Mouse (Mus musculus): ENCODE measurements around the gene Unc5cl. TPM values are rescaled to one million over a fixed set of nuclear protein-coding genes. Genes with fewer than 3 reads are reported as not detected.

The Unc5cl gene
- total RNA-seq, 2 experiments from 2014 or later, result 13.4 to 24.1 TPM

GRCm38 (mm10) chr17:48520352-48520751 is 65.7 kb downstream of the Unc5cl start:
- no peak for ATAC-seq (replicated peaks; ENCODE audit: low FRiP score, poor library complexity, severe bottlenecking)

DNA sequence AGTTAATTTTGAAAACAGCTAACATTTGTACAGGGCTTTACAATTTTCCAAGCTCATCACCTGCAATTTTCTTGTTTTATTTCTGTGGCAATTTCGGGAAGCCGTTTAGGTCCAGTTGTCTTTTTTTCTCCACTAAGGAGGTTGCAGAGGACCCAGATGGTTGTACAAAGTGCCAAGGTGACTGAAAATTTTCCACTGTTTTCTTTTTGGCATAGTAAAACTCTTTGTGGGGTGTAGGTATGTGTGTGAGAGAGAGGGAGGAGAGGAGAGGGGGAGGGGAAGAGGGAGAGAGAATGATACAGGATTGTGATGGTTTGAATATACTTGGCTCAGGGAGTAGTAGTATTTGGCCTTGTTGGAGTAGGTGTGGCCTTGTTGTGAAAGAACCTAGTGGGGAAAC is 68.4 kb downstream of the Unc5cl start:
- ATAC-seq (replicated peaks; ENCODE audit: low FRiP score, poor library complexity, severe bottlenecking), result no peak

DNA sequence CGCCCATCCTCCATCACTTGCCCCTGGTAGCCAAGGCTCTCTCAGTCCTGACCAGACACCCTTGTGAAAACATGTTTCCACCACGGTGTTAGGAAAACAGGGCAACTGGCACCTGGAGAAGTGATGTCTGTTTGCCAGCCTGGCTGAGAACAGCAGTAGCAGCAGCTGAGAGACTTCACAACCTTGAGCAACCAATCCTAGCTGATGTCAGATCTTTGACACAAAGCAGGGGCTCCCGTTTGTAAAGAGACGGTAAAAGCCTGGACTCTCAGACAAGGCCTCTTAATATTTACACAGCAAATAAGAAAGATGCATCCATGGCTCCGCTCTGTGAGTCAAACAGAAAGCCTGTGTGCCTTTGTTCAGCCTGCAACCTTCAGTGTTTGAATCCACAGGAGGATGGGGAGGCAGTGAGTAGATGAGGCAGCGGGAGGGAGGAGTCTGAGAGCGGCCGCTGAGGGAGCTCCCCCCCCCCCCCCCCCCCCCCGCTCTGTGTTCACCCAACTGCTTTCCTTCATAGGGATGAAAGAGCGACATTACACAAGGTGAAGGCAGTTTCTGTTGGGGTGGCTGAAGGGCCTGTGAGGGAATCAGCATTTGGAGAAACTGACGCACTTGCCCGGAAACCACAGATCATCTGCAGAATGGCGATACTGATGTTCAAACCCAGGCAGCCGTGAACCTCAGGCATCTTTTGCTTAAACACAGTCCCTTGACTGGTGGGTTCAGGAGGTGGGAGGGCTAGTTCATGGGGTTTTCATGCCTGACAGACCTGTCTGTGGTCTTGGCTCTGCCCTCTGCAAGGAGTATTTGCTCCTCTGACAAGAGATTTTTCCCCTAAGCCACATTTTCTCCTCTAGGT is 79.4 kb downstream of the Unc5cl start:
- no peak for ATAC-seq (replicated peaks; ENCODE audit: low FRiP score, poor library complexity, severe bottlenecking)

DNA sequence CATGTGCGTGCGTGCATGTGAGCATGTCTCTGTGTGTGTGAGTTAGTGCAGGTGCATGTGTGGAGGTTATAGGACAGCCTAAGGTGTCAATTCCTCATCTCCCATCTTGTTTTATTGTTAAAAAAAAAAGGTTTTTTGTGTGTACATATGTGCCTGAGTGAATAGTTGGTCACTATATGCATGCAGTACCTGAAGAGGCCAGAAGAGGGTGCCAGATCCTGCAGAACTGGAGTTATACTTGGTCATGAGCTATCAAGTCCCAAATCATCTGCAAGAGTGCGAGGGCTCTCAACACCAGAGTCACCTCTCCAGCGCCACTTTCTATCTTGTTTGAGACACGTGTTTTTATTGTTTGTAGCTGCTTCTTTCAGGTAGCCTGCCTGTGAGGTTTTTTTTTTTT is 83.6 kb downstream of the Unc5cl start:
- ATAC-seq (replicated peaks; ENCODE audit: low FRiP score, poor library complexity, severe bottlenecking), result no peak

GRCm38 (mm10) chr17:48539326-48539725 is 84.6 kb downstream of the Unc5cl start:
- no peak for ATAC-seq (replicated peaks; ENCODE audit: low FRiP score, poor library complexity, severe bottlenecking)

- no peak for ATAC-seq (replicated peaks; ENCODE audit: low FRiP score, poor library complexity, severe bottlenecking)
Measured at GRCm38 (mm10) chr17:48542733-48543132, 88.0 kb downstream of the Unc5cl start.

GRCm38 (mm10) chr17:48543301-48543765 is 88.6 kb downstream of the Unc5cl start:
- no peak for ATAC-seq (replicated peaks; ENCODE audit: low FRiP score, poor library complexity, severe bottlenecking)

GRCm38 (mm10) chr17:48544722-48545121 is 90.0 kb downstream of the Unc5cl start:
- no peak for ATAC-seq (replicated peaks; ENCODE audit: low FRiP score, poor library complexity, severe bottlenecking)

DNA sequence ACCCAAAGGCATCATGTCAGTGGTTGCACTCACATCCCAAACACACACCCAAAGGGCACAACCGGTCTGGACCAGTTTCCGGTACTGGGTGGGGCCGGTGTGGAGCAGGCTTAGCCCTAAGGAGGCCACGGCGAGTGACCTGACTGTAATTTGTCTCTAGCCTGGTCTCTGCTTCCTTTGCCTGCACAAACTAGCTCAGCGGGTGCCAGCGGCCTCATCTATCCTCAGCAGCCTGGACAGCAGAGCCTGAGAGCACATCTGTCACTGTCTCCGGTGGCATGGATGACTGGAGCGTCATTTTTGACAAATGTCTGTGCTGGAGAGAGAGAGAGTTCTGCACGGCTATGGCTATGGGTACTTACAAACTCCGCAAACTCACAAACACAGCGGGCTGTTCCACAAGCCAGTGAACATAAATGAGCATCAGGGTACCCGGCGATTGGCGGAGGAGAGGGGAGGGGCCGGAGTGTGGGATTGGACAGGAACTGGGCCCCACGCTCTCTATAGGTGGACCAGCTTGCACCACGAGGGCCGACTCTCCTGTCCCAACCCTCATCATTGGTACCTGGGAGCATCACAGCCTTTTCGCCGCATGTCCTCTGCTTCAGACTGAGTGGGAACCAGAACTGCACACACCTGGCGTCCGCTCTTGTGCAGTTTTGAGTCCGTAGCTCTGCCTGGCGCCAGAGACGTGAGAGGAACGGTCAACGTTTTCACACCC is 90.7 kb downstream of the Unc5cl start:
- no peak for ATAC-seq (replicated peaks; ENCODE audit: low FRiP score, poor library complexity, severe bottlenecking)

- ATAC-seq (replicated peaks; ENCODE audit: low FRiP score, poor library complexity, severe bottlenecking), result no peak
Measured at GRCm38 (mm10) chr17:48546036-48546435, 91.3 kb downstream of the Unc5cl start.

GRCm38 (mm10) chr17:48547668-48548067 is 93.0 kb downstream of the Unc5cl start:
- ATAC-seq (replicated peaks; ENCODE audit: low FRiP score, poor library complexity, severe bottlenecking), result no peak

DNA sequence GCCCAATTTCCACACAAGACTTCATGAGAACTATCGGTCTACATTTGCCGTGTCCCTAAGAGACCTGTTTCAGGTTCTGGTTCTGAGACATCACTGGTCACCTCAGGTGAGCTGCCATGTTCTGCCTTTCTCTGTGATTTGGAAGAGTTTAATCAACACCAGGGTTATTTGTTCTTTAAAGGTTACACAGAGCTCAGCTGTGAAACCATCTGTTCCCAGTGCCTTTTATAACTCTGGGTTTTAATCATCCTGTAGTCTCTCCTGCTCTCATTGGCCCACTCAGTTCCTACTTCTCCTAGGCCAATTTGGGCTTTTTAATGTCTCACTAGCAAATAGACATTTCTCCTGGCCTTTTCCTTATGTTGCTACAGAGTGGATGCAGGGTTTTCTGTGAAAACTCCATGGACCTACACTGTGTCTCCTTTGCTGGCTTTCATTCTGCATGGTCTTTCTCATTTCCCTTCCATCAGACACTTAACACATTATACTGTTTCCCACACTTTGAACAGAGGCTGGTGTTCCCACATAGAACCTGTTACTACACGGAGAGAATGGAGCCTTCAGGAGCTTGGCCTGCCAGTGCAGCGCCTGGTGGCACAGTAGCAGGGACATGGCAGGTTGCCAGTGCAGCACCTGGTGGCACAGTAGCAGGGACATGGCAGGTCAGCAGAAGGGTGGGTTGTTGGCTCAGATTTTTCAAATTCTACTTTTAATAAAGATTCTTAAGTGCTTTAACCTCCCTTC is 97.3 kb downstream of the Unc5cl start:
- no peak for ATAC-seq (replicated peaks; ENCODE audit: low FRiP score, poor library complexity, severe bottlenecking)

DNA sequence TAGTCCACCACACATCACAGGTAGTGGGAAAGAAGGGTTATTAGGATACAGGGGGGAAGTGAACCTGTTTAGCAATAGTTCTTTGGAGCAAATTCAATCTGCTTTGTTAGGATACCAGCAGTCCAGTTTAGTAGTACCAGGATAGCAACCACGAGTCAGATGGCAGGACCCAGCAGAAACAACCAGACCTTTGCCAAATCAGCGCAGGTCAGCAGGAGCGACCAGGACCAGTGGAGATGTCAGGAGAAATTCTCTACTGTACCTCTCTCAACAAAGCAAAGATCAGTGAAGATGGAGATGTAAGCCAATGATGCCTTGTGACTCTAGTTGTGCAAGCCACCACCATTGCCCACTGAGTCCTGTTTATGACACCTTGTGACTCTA is 97.8 kb downstream of the Unc5cl start:
- no peak for ATAC-seq (replicated peaks; ENCODE audit: low FRiP score, poor library complexity, severe bottlenecking)

- no peak for ATAC-seq (replicated peaks; ENCODE audit: low FRiP score, poor library complexity, severe bottlenecking)
Measured at GRCm38 (mm10) chr17:48556223-48556962, 101.7 kb downstream of the Unc5cl start.

DNA sequence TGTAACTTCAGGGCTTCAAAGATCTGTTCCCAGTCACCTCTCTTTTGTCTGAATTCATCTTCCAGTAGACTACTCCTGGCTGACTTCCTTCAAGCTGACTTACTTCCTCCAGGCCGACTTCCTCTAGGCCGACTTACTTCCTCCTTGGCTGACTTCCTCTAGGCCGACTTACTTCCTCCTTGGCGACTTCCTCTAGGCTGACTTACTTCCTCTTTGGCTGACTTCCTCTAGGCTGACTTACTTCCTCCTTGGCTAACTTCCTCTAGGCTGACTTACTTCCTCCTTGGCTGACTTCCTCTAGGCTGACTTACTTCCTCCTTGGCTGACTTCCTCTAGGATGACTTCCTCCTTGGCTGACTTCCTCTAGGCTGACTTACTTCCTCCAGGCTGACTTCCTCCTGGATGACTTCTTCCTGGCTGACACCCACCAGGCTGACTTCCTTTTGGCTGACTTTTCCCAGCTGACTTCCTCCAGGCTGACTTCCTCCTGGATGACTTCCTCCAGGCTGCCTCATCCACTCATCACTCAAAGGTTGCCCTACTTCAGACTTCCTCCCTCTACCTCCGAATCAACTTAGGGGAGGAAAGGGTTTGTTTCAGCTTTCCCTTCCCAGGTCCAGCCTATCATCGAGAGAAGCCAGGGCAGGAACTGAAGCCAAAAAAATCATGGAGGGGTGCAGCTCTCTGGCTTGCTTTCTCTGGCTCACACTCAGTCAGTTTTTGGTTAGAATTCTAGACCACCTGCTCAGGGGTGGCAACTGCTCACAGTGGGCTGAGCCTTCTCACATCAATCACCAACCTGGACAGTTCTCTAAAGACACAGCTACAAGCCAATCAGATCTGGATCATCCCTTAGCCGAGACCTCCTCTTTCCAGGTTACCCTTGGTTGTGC is 103.4 kb downstream of the Unc5cl start:
- ATAC-seq (replicated peaks; ENCODE audit: low FRiP score, poor library complexity, severe bottlenecking), result no peak

DNA sequence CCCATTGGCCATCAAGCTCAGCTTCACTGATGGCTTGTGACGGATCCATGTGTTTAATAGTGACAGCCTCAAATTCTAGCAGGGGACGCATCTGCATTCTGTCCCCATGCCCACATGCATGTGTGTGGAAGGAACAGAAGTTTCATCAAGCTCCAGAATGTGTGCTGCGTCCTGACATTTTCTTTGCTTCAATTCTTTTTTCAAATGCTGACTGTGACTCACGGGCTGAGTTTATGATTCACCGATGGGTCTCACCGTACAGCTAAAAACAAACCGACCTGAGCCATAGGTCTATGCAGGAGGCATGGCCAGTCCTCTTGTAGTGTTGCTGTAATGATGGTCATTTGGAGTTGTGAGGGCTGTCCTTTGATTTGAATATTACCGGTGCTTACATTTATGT is 110.2 kb downstream of the Unc5cl start:
- no peak for ATAC-seq (replicated peaks; ENCODE audit: low FRiP score, poor library complexity, severe bottlenecking)

DNA sequence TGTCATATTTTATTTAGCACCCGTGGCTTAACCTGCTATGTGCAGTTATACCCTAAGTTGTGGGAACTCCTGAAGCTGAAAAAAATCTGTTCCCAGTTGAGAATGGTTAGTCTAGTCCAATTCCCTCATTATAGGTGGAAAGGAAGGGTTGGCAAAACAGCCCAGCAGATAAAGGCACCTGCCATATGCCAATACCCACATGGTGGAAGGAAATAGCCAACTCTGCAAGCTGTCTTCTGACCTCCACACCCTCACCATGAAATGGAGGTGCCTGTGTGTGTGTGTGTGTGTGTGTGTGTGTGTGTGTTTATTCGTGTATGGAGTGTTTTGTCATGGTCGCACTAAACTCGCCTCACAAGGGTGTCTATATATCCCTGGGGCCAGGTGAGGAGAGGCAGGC is 115.0 kb downstream of the Unc5cl start:
- ATAC-seq (replicated peaks; ENCODE audit: low FRiP score, poor library complexity, severe bottlenecking), result no peak

GRCm38 (mm10) chr17:48581153-48581552 is 126.5 kb downstream of the Unc5cl start:
- ATAC-seq (replicated peaks; ENCODE audit: low FRiP score, poor library complexity, severe bottlenecking), result no peak

DNA sequence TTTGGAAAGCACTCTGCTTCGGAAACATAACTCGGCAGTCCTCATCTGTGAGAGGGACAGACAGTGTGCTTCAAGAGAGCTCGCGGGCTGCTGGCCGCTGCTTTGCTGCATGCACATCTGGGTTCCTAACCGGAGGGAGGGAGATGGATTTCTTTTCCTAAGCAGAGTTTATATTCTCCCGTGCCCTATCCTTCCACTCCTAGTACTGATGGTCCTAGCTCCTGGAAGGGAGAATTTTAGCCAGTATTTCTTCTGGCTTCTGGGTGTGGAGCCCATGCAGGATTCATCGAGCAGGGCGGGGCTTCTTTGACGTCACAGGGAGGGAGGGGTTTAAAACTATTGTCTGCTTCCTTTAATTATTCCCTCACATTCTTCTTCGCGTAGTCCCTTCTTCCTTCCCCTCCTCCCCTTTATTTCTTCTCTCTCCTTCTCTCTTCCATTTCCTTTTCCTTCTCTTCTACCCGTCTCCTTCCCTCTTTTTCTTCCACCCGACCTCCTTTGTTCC is 127.8 kb downstream of the Unc5cl start:
- ATAC-seq (replicated peaks; ENCODE audit: low FRiP score, poor library complexity, severe bottlenecking), result no peak
